Mouse (Mus musculus) layer of hippocampus, postnatal 10 days (tissue): ENCODE data around the gene Cdh3. TPM values are rescaled to one million over a fixed set of nuclear protein-coding genes. Genes with fewer than 3 reads are reported as not detected.

Source experiments
- DNase-seq, 2 experiments: peaks; one replicate each; pipeline ENCODE4 v3.0.0; 2021; ENCODE audit warnings: low spot score in 2 of 2
- total RNA-seq, 2 experiments: library from RNA; stranded (reverse); gene quantifications; 2 replicates each; pipeline ENCODE4 v1.2.3; 2021

The Cdh3 gene
- total RNA-seq, 2 experiments from 2014 or later = 0.11 to 0.32 TPM

GRCm38 (mm10) chr8:106526725-106527124 is 16.0 kb downstream of the Cdh3 start:
- DNase-seq = no peak

- DNase-seq = no peak
Observed at GRCm38 (mm10) chr8:106527241-106528036, 16.7 kb downstream of the Cdh3 start.

GRCm38 (mm10) chr8:106528596-106529249 is 18.0 kb downstream of the Cdh3 start:
- no peak for DNase-seq

- DNase-seq = no peak
Observed at GRCm38 (mm10) chr8:106529885-106530482, 19.3 kb downstream of the Cdh3 start.

- DNase-seq = no peak
Observed at GRCm38 (mm10) chr8:106530566-106530965, 19.9 kb downstream of the Cdh3 start.

GRCm38 (mm10) chr8:106533709-106534108 is 23.0 kb downstream of the Cdh3 start:
- DNase-seq = no peak

GRCm38 (mm10) chr8:106534449-106534848 is 23.8 kb downstream of the Cdh3 start:
- DNase-seq = peak; percentile 59 to 68

- DNase-seq = no peak
Observed at GRCm38 (mm10) chr8:106535448-106535847, 24.8 kb downstream of the Cdh3 start.

GRCm38 (mm10) chr8:106539193-106539592 is 28.5 kb downstream of the Cdh3 start:
- DNase-seq = no peak

- no peak for DNase-seq
Observed at GRCm38 (mm10) chr8:106541002-106541401, 30.3 kb downstream of the Cdh3 start.

- DNase-seq = no peak
Observed at GRCm38 (mm10) chr8:106543043-106543442, 32.4 kb downstream of the Cdh3 start.

- no peak for DNase-seq
Observed at GRCm38 (mm10) chr8:106545149-106545548, 34.5 kb downstream of the Cdh3 start.

- DNase-seq = no peak
Observed at GRCm38 (mm10) chr8:106546746-106547145, 36.1 kb downstream of the Cdh3 start.

GRCm38 (mm10) chr8:106548366-106548936 is 37.8 kb downstream of the Cdh3 start:
- DNase-seq = no peak

- DNase-seq = no peak
Observed at GRCm38 (mm10) chr8:106550906-106551305, 40.2 kb downstream of the Cdh3 start.

GRCm38 (mm10) chr8:106554011-106554410 is 43.3 kb downstream of the Cdh3 start:
- DNase-seq = no peak

GRCm38 (mm10) chr8:106556068-106556645 is 45.5 kb downstream of the Cdh3 start:
- no peak for DNase-seq

- DNase-seq = no peak
Observed at GRCm38 (mm10) chr8:106559844-106560243, 49.2 kb downstream of the Cdh3 start.

GRCm38 (mm10) chr8:106561097-106561865 is 50.6 kb downstream of the Cdh3 start:
- DNase-seq = peak; percentile 36 to 50

- peak; percentile 13 to 16 for DNase-seq
Observed at GRCm38 (mm10) chr8:106563691-106564182, 53.0 kb downstream of the Cdh3 start.
